Mouse (Mus musculus) natural killer cell, adult 2 months (primary cell): ENCODE measurements around the gene Wnk2.

Source experiments
- DNase-seq, 2 experiments: peaks; one replicate each; pipeline ENCODE4 v3.0.0; 2022; ENCODE audit warnings: low spot score in 2 of 2

The Wnk2 gene

GRCm38 (mm10) chr13:49143323-49143722 is 4.5 kb downstream of the Wnk2 start:
- DNase-seq = no peak

DNA sequence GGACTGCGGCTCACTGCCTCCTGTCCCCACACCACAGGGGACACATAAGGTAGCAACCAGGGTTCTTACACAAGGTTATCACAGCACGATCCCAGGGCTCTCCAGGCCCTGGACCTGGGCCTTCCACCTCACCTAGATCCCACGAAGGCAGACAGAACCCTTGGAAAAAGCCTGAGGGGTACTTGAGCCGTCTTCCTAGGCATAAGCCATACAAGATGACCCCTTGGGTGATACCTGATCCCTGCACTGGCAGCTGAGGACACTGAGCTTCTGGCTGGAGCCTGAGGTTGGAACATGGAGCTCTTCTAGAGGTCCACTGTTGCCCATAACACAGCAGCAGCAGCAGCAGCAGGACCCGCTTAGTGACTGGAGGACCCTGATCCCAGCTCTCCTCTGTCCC is 5.4 kb downstream of the Wnk2 start:
- no peak for DNase-seq

DNA sequence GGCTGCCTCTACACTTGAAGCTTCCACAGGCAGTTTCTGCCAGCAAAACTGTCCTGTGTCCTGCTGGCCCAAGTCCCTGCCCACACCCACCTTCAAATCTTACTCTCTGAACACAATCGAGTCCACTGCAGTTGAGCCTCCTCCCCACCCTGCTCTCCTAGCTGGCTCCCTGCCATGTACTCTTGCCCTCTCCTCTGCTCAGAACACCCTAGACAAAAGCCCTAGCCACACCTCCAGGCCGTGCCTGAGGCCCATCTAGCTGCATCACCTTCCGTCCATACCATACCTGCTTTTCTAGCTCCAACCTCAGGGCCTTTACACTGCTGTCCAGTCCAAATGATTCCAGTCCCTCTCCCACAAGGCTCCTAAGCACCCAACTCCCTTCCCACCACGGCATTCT is 7.2 kb downstream of the Wnk2 start:
- no peak for DNase-seq

DNA sequence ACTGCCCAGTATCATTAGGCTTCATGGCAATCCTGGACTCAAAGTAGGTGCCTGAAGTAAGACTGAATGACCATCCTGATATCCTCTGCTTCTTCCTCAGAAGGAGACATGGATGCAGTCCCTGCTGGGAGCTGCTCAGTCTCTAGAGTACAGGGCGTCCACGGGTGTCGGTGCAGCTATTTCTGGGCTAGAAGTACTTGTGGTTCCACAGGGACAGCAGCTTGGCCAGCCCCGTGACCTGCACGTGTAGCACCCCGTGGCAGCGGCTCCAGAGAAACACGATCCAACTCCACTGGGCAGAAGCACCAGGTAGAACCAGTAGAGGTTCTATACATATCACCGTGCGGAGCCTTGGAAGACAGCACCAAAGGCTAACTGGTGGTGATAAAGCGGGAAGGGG is 13.3 kb downstream of the Wnk2 start:
- DNase-seq = no peak

DNA sequence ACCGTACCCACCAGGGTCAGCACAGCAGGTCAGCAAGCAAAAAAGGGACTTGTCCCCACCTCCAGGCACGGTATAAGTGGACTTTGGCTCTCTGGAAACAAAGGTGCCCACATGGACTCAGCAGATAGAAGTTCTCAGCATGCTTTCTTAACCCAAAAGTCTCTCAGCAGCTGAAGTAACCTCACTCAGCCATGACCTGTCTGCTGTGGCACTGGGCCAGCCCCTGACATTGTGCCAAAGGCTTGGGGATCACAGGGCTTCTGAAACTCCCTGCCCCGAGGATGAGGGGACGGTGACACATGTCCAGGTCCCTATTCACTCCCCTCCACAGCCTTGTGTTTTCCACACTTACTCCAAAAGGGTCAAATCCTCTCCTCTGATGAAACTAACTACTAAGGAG is 14.7 kb downstream of the Wnk2 start:
- DNase-seq = no peak

DNA sequence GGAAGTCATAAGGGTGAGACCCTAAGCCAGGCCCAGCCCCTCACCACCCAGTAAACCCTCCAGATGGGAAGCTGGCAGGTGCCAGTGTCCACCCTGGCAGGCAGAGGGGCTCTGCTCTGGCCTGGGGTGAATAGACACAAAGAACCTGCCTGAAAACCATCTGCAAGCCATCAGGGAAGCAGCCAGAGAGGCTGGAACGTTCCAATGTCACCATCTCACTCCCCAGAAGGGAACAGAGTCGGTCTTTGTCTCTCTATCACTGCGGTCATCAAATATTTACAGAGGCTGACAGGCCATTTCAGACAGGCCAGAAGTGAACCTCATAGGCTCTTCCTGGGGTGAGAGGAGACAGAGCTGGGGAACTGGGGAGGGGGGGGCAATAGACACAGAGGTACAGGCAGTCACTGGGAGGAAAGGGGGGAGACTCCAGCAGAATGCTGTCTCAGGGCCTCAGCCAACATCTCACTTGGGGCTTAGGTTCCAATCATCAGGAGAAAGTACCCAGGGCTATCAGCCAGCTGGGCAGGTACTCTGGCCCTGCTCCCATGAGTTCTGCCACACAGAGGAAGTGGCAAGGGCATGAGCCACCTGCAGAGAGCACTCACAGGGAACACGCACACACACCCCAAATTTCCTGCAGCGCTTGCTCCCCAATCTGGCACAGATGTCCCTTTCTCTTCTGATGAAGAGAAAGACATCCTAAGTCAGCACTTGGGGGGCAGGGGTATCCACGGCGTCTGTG is 15.7 kb downstream of the Wnk2 start:
- DNase-seq = no peak

DNA sequence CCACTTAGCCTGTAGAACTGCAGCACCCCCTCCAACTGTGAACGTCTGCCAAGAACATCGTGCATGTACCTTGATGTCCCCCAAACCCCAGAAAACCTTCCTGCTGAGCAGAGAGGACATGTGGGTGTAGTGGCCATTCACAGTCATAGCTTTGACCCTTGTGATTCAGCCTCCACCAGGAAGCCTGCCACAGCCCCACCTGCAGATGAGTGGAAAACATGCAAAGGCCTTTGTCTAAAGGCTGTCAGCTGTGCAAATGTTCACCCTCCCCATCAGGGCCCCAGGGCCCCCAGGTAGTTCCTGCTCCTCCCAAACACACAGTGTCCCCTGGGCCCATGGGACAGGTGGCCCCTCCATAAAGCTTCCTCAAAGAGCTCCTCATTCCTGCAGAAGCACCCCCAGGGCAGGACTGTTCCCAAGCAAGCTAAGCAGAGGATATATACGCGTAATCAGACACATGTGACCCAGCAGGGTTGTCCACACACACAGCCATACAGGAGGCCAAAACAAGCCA is 16.4 kb downstream of the Wnk2 start:
- DNase-seq = no peak

- DNase-seq = no peak
These were observed 18.0 kb downstream of the Wnk2 start for GRCm38 (mm10) chr13:49129845-49130244.

- DNase-seq = no peak
These were observed 18.7 kb downstream of the Wnk2 start for GRCm38 (mm10) chr13:49129154-49129553.

- DNase-seq = no peak
These were observed 19.8 kb downstream of the Wnk2 start for GRCm38 (mm10) chr13:49127844-49128631.

- no peak for DNase-seq
These were observed 25.7 kb downstream of the Wnk2 start for GRCm38 (mm10) chr13:49122106-49122505.

DNA sequence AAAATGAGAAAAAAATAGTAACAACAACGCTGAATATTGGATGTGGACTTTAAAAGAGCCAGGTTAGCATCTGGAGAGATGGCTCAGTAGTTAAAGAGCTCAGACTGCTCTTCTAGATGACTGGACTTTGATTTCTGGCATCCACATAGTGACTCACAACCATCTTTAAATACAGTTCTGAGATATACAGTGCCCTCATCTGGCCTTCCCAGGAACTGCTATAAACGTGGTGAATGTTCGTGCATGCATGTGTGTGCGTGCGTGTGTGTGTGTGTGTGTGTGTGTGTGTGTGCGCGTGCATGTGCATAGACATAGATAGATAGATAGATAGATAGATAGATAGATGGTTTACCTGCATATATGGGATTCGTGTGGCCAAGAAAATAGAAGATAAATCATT is 30.3 kb downstream of the Wnk2 start:
- DNase-seq = no peak

GRCm38 (mm10) chr13:49114921-49115320 is 32.9 kb downstream of the Wnk2 start:
- DNase-seq = no peak

DNA sequence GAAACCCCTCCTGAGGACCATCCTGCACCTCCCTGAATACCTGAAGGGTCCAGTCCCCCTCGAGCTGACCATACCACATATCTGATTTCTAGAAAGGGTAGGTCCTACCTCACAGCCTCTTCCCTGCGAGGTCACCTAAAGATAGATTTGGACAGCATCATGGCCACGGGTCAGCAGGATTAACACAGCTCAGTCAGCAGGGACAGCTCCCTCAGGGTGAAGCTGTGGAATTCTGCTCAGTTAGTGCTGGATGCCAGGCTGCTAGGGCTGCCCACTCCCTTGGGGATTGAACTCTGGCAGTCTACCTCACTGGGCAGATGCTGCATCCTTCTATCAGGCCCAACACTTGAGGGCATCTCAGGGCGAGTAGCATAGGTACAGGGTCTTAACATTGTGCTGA is 33.7 kb downstream of the Wnk2 start:
- no peak for DNase-seq

- DNase-seq = no peak
These were observed 34.5 kb downstream of the Wnk2 start for GRCm38 (mm10) chr13:49113345-49113744.

DNA sequence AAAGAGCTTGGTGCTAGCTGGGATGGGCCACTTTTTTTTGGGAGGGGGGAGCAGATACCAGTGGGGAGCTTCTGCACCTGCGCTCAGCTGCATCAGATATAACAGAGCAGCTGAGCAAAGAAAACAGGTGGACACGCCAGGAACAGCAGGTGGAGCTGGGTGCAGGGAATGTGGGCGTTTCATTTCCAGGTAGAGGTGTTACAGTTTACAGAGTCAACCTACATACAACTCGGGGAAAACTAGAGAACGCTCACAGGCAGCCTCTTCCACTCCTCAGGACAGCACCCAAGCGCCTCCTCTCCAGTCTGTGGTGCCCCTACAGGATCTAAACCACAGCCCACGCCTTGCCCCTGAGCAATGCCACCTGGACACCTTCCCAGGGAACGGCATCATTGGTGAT is 35.2 kb downstream of the Wnk2 start:
- DNase-seq = no peak

GRCm38 (mm10) chr13:49109665-49110064 is 38.1 kb downstream of the Wnk2 start:
- no peak for DNase-seq

GRCm38 (mm10) chr13:49108119-49108846 is 39.5 kb downstream of the Wnk2 start:
- no peak for DNase-seq

- DNase-seq = no peak
These were observed 43.9 kb downstream of the Wnk2 start for GRCm38 (mm10) chr13:49103913-49104312.

- DNase-seq = no peak
These were observed 44.6 kb downstream of the Wnk2 start for GRCm38 (mm10) chr13:49103235-49103634.

DNA sequence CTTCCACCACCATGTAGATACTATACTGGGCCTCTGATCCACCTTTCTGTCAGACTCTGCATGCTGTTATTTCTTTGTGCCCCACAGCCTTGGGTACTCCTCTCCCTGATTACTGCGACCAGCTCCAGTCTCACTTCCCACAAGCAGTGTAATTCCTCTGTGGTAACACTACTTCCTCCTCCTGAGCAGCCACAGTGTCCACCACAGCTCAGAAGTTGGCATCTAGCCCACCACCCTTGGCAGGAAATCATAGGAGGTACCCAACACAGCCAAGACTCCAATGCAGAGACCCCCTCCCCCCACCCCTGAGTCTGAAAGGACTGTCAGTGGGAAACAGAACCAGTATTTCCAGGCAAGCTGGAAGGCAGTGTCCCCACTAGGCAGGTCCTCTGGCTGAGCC is 47.4 kb downstream of the Wnk2 start:
- no peak for DNase-seq

- DNase-seq = no peak
These were observed 51.0 kb downstream of the Wnk2 start for GRCm38 (mm10) chr13:49096826-49097225.
